Mouse (Mus musculus) liver, embryonic 11.5 days (tissue): ENCODE data around the gene Map1b. TPM values are rescaled to one million over a fixed set of nuclear protein-coding genes. Genes with fewer than 3 reads are reported as not detected.

Experiments
- ATAC-seq: fragments of 200-750 bp; cut with Nextera tagmentation; replicated peaks from 2 replicates; pipeline ENCODE4 v1.8.0; 2017; ENCODE audit warnings: moderate number of reproducible peaks, mild to moderate bottlenecking, moderate TSS enrichment, moderate library complexity; ENCODE audit not compliant: low FRiP score
- DNase-seq: peaks from one replicate; pipeline ENCODE4 v3.0.0-alpha.2; 2017; ENCODE audit warnings: low spot score
- H3K27ac ChIP-seq: fragments of 300-500 bp; sonication (generic); 2 replicates; pipeline ENCODE4 v1.5.1; 2014; ENCODE audit warnings: mild to moderate bottlenecking, low read depth, low read length, control low read depth
- H3K27me3 ChIP-seq: fragments of 300-500 bp; sonication (generic); replicated peaks from 2 replicates; pipeline ENCODE4 v1.6.1; 2014; ENCODE audit warnings: low read length, mixed read lengths; ENCODE audit not compliant: control insufficient read depth, insufficient read depth
- H3K36me3 ChIP-seq: fragments of 300-500 bp; sonication (generic); 2 replicates; pipeline ENCODE4 v1.6.1; 2014; ENCODE audit warnings: mild to moderate bottlenecking, low read length, moderate library complexity, mixed read lengths; ENCODE audit not compliant: control insufficient read depth, insufficient read depth
- H3K4me1 ChIP-seq: fragments of 300-500 bp; sonication (generic); replicated peaks from 2 replicates; pipeline ENCODE4 v1.6.1; 2014; ENCODE audit warnings: low read length, mixed read lengths; ENCODE audit not compliant: control insufficient read depth, insufficient read depth
- H3K4me2 ChIP-seq: fragments of 300-500 bp; sonication (generic); 2 replicates; pipeline ENCODE4 v1.6.1; 2014; ENCODE audit warnings: mild to moderate bottlenecking, control low read depth, moderate library complexity
- H3K4me3 ChIP-seq: fragments of 300-500 bp; sonication (generic); 2 replicates; pipeline ENCODE4 v1.5.1; 2014; ENCODE audit warnings: low read depth, low read length, control low read depth
- H3K9ac ChIP-seq: fragments of 300-500 bp; sonication (generic); 2 replicates; pipeline ENCODE4 v1.6.1; 2014; ENCODE audit warnings: low read depth, low read length, control low read depth
- H3K9me3 ChIP-seq: fragments of 300-500 bp; sonication (generic); 2 replicates; pipeline ENCODE4 v1.6.1; 2016; ENCODE audit warnings: low read length, inconsistent platforms, mixed read lengths; ENCODE audit not compliant: control insufficient read depth
- WGBS: fragments of 180-500 bp; shearing (Covaris S2); extraction: QIAGEN DNeasy Blood & Tissue Kit; methylation state at CpG from one replicate; pipeline ENCODE4 v1.1.7; 2014; 5-methylcytosine and 5-hydroxymethylcytosine counted together
- polyA plus RNA-seq: library from polyadenylated mRNA; unstranded; fragments of >200 nt; fragmentation: Nextera tagmentation; extraction: Ambion mirVana; gene quantifications from 2 replicates; pipeline ENCODE4 v1.2.1, GENCODE M21; 2014

The Map1b gene
- polyA plus RNA-seq, 1 experiment from 2014 or later, result 39.6 TPM

DNA sequence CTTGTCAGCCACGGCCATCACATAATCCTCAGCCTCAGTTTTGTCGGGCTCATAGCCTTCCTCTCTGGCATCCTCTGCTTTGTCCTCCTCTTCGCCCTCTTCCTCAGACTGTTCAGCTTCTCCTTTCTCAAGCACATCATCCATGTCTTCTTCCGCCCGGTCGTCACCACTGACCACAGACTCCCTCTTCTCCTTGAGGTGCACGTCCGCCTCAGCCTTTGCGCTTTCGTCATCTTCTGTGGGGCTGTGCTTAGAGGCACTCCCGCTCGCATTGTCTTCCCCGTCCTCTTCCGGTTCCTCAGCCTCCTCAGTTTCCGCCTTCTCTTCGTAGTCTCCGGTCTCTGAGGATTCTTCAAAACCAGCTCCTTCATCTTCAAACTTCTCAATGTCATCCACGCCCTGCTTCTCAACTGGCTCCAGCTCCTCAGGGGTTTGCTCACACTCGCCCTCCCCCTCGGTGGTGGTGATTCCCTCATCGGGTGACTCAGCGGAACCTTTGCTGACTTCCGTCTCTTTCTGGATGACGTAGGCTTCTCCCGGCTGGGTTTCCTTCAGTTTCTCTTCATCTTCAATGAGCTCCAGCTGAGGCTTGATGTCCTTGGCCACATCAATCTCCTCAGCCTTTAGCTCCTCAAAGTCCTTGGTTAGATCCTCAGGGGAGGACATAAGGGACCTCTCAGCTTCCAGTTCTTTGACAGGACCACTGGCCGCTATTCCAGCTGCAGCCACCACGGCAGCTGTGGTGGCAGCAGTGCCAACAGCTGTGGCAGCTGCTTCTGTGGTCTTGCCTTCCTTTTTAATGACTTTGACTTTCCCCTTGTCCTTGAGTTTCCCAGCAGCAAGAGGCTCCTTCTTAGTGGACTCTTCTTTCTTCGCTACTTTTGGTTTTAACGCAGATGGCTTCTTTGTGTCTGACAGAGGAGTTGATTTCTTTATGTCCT is 83.0 kb downstream of the Map1b start:
- Histone ChIP-seq H3K27me3 (no peaks in the 10 kb centered on the region), H3K36me3 (peaks cover 9% of the 10 kb centered on the region), H3K4me3 (no peak overlapping the region), H3K4me2 (no peak overlapping the region), H3K9me3 (no peaks in the 10 kb centered on the region), H3K27ac (no peak overlapping the region), H3K9ac (no peak overlapping the region), H3K4me1 (no peaks in the 10 kb centered on the region)
- DNase-seq (no peak), ATAC-seq (no peak)
- 84% methylated on average over 29 of the region's 29 CpGs for WGBS

DNA sequence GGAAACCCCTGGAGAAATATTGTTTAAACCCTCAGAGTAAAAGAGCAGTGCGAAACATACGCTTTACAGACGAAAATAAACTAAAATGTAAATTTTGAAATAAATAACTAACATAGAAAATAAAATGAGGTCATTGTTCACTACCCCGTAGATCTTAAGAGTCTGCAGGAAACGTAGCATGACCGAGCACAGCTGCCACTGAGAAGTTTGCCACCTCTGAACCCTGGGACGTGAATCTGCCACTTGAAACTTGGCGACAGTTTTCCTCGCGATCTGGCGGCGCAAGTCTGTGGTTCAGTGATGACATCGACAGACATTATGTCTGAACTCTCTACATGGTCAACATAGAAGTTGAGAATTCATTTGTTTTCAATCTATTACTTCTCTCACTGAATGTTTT is 92.8 kb downstream of the Map1b start:
- no peak overlapping the region for H3K4me2 ChIP-seq
- H3K27ac ChIP-seq, result no peak overlapping the region
- DNase-seq, result no peak
- no peaks in the 10 kb centered on the region for H3K9me3 ChIP-seq
- no peak overlapping the region for H3K9ac ChIP-seq
- H3K27me3 ChIP-seq, result no peaks in the 10 kb centered on the region
- WGBS, result 83% methylated on average over 13 of the region's 13 CpGs
- no peak for ATAC-seq
- H3K4me1 ChIP-seq, result no peaks in the 10 kb centered on the region
- H3K4me3 ChIP-seq, result no peak overlapping the region
- H3K36me3 ChIP-seq, result no peaks in the 10 kb centered on the region; the same call in 1 of the 2 replicates

GRCm38 (mm10) chr13:99416601-99417000 is 99.7 kb downstream of the Map1b start:
- ATAC-seq, result no peak
- no peak for DNase-seq
- H3K27ac ChIP-seq, result no peak overlapping the region
- no peak overlapping the region for H3K4me3 ChIP-seq
- H3K9me3 ChIP-seq, result no peaks in the 10 kb centered on the region
- H3K36me3 ChIP-seq, result peaks cover 8% of the 10 kb centered on the region; the same call in 1 of the 2 replicates
- no peaks in the 10 kb centered on the region for H3K27me3 ChIP-seq
- 75% methylated on average over 9 of the region's 9 CpGs for WGBS
- no peaks in the 10 kb centered on the region for H3K4me1 ChIP-seq
- H3K9ac ChIP-seq, result no peak overlapping the region
- H3K4me2 ChIP-seq, result no peak overlapping the region

- Histone ChIP-seq H3K27ac (no peak overlapping the region), H3K9ac (no peak overlapping the region), H3K4me1 (no peaks in the 10 kb centered on the region), H3K4me3 (no peak overlapping the region), H3K9me3 (no peaks in the 10 kb centered on the region), H3K4me2 (no peak overlapping the region), H3K36me3 (peaks cover 18% of the 10 kb centered on the region; the same call in 1 of the 2 replicates), H3K27me3 (no peaks in the 10 kb centered on the region)
- 85% methylated on average over 10 of the region's 10 CpGs for WGBS
- DNase-seq, result no peak
- no peak for ATAC-seq
Measured at GRCm38 (mm10) chr13:99414352-99414742, 102.0 kb downstream of the Map1b start.

DNA sequence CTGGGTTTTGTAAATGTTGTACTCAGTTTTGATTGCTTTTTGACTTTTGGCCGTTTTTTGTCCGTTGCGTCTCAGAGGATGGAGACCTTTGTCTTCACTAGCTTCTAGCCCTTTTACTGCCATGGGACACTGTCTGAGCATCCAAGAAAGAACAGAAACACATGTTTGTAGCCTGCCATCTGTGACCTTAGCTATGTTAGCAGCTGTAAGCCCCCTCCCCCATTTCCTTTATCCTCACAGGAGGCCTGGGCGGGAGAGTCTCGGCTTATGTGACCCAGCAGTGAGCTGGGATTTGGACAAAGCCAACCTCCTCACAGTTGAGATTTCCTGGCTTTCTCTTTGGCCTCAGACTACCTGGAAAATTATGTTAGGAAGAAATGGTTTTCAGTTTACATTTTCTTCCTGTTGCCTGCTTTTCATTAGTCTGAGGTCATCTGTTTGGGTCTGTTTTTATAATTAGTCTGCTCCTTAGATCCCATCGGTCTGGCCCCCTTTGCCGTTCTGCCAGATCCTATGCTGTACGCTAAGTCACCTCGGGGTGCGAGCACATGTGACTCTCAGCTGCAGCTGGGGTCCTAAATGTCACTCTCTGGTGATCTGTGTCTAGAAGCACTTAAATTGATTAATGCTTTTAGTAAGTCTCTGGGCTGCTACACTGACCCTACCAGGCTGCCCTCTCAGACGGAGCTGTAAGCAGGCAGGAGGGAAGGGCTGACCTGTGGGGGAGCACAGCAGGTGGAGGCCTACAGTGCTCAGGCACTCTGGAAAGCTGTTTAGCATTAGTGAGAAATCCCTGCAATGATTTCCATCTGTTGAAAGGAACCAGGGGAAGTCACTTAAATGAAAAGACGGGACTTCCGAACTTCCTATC is 102.6 kb downstream of the Map1b start:
- no peak overlapping the region for H3K4me3 ChIP-seq
- 72% methylated on average over 13 of the region's 13 CpGs for WGBS
- ATAC-seq (no peak), DNase-seq (no peak)
- H3K4me1 ChIP-seq, result no peaks in the 10 kb centered on the region
- H3K27me3 ChIP-seq, result no peaks in the 10 kb centered on the region
- H3K9ac ChIP-seq, result no peak overlapping the region
- H3K4me2 ChIP-seq, result no peak overlapping the region
- H3K36me3 ChIP-seq, result peaks cover 18% of the 10 kb centered on the region; the same call in 1 of the 2 replicates
- H3K27ac ChIP-seq, result no peak overlapping the region
- no peaks in the 10 kb centered on the region for H3K9me3 ChIP-seq

DNA sequence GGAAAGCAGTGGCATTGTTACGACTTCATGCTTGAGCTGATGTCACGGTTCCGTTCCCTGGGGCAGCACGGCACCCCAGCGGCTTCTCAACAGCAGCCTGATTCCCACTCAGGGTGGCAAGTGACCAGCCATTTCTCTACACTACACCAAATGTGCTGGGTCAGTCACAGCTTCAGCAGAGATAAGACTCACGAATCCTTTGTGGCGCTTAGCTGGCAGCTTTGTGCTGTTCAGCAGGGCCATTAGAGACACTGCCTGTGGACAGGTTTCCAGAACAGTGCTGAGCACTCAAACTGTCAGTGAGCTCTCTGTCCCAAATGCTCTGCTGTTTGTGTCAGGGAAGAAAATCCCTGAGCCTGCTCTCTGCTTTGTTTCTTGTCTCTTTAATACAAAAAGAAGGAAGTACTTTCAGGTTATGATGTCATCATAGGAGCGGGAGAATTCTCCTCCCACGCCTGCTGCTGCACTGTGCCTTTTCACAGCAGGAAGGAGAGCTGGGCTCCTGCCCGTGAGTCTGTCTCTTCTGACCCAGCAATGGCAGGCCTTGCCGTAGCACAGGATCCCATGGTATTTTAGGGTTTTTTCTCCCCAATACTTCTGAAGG is 103.8 kb downstream of the Map1b start:
- Histone ChIP-seq H3K4me2 (no peak overlapping the region), H3K36me3 (peaks cover 18% of the 10 kb centered on the region; the same call in 1 of the 2 replicates), H3K4me1 (no peaks in the 10 kb centered on the region), H3K9me3 (no peaks in the 10 kb centered on the region), H3K27me3 (no peaks in the 10 kb centered on the region), H3K27ac (no peak overlapping the region), H3K4me3 (no peak overlapping the region), H3K9ac (no peak overlapping the region)
- DNase-seq, result no peak
- ATAC-seq, result no peak; the same call in 1 of the 2 replicates
- 67% methylated on average over 11 of the region's 11 CpGs for WGBS

GRCm38 (mm10) chr13:99411761-99412160 is 104.6 kb downstream of the Map1b start:
- WGBS, result 96% methylated on average over 3 of the region's 3 CpGs

More at GRCm38 (mm10) chr13:99411761-99412160, 104.6 kb downstream of the Map1b start:
- Histone ChIP-seq H3K4me3 (no peak overlapping the region), H3K27me3 (no peaks in the 10 kb centered on the region), H3K9me3 (no peaks in the 10 kb centered on the region), H3K4me2 (no peak overlapping the region), H3K36me3 (peaks cover 18% of the 10 kb centered on the region; the same call in 1 of the 2 replicates), H3K4me1 (no peaks in the 10 kb centered on the region), H3K27ac (no peak overlapping the region), H3K9ac (no peak overlapping the region)
- no peak for ATAC-seq
- DNase-seq, result no peak
